Mouse (Mus musculus) B cell, adult 2 months (primary cell): ENCODE measurements around the gene Dmrtc2.
"Not testable (repeated sequence)": the region's sequence is repeated elsewhere in the genome, so short reads cannot be mapped to it uniquely, and the experiment has no call there.

Experiments
- DNase-seq, 2 experiments: peaks; one replicate each; pipeline ENCODE4 v3.0.0; 2022

Gene Dmrtc2

GRCm38 (mm10) chr7:24877588-24877987 lies 7.7 kb downstream of the Dmrtc2 start:
- no peak for DNase-seq

- no peak for DNase-seq
These were observed 9.8 kb downstream of the Dmrtc2 start for GRCm38 (mm10) chr7:24879620-24880019.

- no peak for DNase-seq
These were observed 12.8 kb downstream of the Dmrtc2 start for GRCm38 (mm10) chr7:24882416-24883199.

GRCm38 (mm10) chr7:24883896-24884692 lies 14.2 kb downstream of the Dmrtc2 start, which contains the start of gene Rps19:
Rps19 (plus strand) TSS chr7:24884371.
- DNase-seq = peak; percentile 98 to 99

GRCm38 (mm10) chr7:24884693-24885291 lies 14.9 kb downstream of the Dmrtc2 start:
- DNase-seq = no peak

- no peak for DNase-seq
These were observed 15.8 kb downstream of the Dmrtc2 start for GRCm38 (mm10) chr7:24885468-24886307.

GRCm38 (mm10) chr7:24886308-24886633 lies 16.4 kb downstream of the Dmrtc2 start:
- DNase-seq = no peak

- no peak for DNase-seq
These were observed 17.2 kb downstream of the Dmrtc2 start for GRCm38 (mm10) chr7:24887096-24887495.

- no peak for DNase-seq
These were observed 19.8 kb downstream of the Dmrtc2 start for GRCm38 (mm10) chr7:24889431-24890220.

- peak; percentile 81 to 82 for DNase-seq
These were observed 20.7 kb downstream of the Dmrtc2 start for GRCm38 (mm10) chr7:24890281-24891216.

GRCm38 (mm10) chr7:24891241-24892124 lies 21.6 kb downstream of the Dmrtc2 start:
- no peak for DNase-seq

- DNase-seq = no peak
These were observed 22.3 kb downstream of the Dmrtc2 start for GRCm38 (mm10) chr7:24892125-24892583.

- DNase-seq = not testable (repeated sequence)
These were observed 25.9 kb downstream of the Dmrtc2 start for GRCm38 (mm10) chr7:24895749-24896148.

GRCm38 (mm10) chr7:24896269-24896668 lies 26.4 kb downstream of the Dmrtc2 start:
- DNase-seq = peak; percentile 55 to 62

- peak; percentile 92 to 95 for DNase-seq
These were observed 27.4 kb downstream of the Dmrtc2 start, which contains the start of gene Cd79a for GRCm38 (mm10) chr7:24897224-24897623. Cd79a (plus strand) TSS chr7:24897381.

GRCm38 (mm10) chr7:24897959-24898358 lies 28.1 kb downstream of the Dmrtc2 start:
- no peak for DNase-seq

- peak; percentile 33 to 39 for DNase-seq
These were observed 31.3 kb downstream of the Dmrtc2 start for GRCm38 (mm10) chr7:24901114-24901513.

- DNase-seq = peak; percentile 67 to 70
These were observed 32.0 kb downstream of the Dmrtc2 start for GRCm38 (mm10) chr7:24901842-24902241.

GRCm38 (mm10) chr7:24902264-24902629 lies 32.4 kb downstream of the Dmrtc2 start:
- DNase-seq = no peak
